Mouse (Mus musculus) large intestine, adult 2 months (tissue): Measurements from ENCODE around the gene Tcf25. TPM values are rescaled to one million over a fixed set of nuclear protein-coding genes. Genes with fewer than 3 reads are reported as not detected.
"Not testable (repeated sequence)": the region's sequence is repeated elsewhere in the genome, so short reads cannot be mapped to it uniquely, and the experiment has no call there.

Source experiments
- DNase-seq: peaks from one replicate; pipeline ENCODE4 v3.0.0-alpha.2; 2012; ENCODE audit warnings: low read depth, low spot score
- WGBS: fragments of 180-500 bp; shearing (Covaris S2); methylation state at CpG from one replicate; pipeline ENCODE4 v1.1.7; 2018; 5-methylcytosine and 5-hydroxymethylcytosine counted together
- polyA plus RNA-seq: library from polyadenylated mRNA; depleted of rRNA; stranded (reverse); fragments of >200 nt; gene quantifications from 2 replicates; pipeline ENCODE4 v1.2.3, GENCODE M21; 2012; rRNA removed

The Tcf25 gene
- polyA plus RNA-seq, 1 experiment, result 124 TPM

DNA sequence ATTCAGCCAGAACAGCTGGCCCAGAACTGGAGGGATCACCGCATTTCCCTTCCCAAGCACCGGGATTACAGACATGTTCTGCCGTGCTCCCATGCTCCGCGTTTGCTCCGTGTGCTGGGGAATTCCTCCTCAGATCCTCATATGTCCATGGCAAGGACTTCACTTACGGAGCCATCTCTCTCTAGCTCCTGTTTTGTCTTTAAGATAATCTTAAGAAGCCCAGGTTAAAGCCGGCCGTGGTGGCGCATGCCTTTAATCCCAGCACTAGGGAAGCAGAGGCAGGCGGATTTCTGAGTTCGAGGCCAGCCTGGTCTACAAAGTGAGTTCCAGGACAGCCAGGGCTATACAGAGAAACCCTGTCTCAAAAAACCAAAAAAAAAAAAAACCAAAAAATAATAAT lies 78.2 kb downstream of the Tcf25 start:
- 96% methylated on average over 12 of the region's 12 CpGs for WGBS
- not testable (repeated sequence) for DNase-seq

DNA sequence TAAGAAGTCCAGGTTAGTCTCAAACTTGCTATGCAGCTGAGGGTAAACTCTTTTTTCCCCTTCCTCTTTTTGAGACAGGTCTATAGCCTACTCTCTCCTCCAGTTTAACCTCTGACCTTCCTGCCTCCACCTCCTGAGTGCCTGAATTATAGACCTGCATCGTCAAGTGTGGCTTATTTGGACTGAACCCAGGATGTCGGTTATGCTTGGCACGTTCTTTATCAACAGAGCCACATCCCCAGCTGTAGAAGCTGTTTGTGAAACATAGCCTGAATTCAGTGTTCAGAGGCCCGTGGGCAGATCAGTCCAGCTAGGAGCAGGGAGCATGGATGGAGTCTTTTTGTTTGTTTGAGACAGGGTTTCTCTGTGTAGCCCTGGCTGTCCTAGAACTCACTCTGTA lies 78.6 kb downstream of the Tcf25 start:
- DNase-seq, result no peak
- WGBS, result 49% methylated on average over 4 of the region's 4 CpGs

DNA sequence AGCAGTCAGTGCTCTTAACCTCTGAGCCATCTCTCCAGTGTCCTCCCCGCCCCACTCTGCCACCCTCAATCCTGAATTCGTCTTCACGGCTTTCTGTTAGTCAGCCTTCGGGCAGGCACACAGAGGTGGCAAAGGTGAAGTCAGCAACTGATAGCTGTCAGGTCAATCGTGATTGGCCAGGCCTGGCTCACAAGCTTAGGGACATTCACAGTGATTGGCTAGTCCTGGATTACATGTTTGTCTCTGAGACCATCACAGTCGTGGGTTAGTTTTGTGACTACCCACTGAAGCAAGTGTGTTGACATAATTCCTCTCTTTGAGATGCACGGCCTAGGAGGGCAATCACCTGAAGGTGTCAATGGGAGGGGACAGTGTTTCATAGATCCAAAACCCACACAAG lies 79.7 kb downstream of the Tcf25 start:
- no peak for DNase-seq
- 76% methylated on average over 7 of the region's 7 CpGs for WGBS

Other genes with a start within 250 kb of the Tcf25 start
- 0.99 and 1.2 TPM in 2 replicates for gene Sult5a1, start 215.4 kb upstream of the Tcf25 start, polyA plus RNA-seq
- 627 and 877 TPM in 2 replicates for gene Dpep1, start 187.5 kb upstream of the Tcf25 start, polyA plus RNA-seq
- gene Chmp1a, start 161.0 kb upstream of the Tcf25 start, polyA plus RNA-seq, result 138 and 168 TPM in 2 replicates
- 0.24 and 0.69 TPM in 2 replicates for gene Spata33, start 160.9 kb upstream of the Tcf25 start, polyA plus RNA-seq
- 37.4 and 38.5 TPM in 2 replicates for gene Cdk10, start 148.9 kb upstream of the Tcf25 start, polyA plus RNA-seq
- 7.8 and 9.0 TPM in 2 replicates for gene Spata2l, start 137.5 kb upstream of the Tcf25 start, polyA plus RNA-seq
- gene Zfp276, start 119.6 kb upstream of the Tcf25 start, polyA plus RNA-seq, result 22.3 and 31.6 TPM in 2 replicates
- gene Vps9d1, start 119.4 kb upstream of the Tcf25 start, polyA plus RNA-seq, result 32.9 and 47.0 TPM in 2 replicates
- 18.0 and 35.6 TPM in 2 replicates for gene Fanca, start 55.2 kb upstream of the Tcf25 start, polyA plus RNA-seq
- gene Spire2, start 41.0 kb upstream of the Tcf25 start, polyA plus RNA-seq, result 27.4 and 32.5 TPM in 2 replicates
- not detected in 2 replicates for gene Mc1r, start 33.4 kb downstream of the Tcf25 start, polyA plus RNA-seq
- gene Tubb3, start 37.7 kb downstream of the Tcf25 start, polyA plus RNA-seq, result 9.3 and 10.6 TPM in 2 replicates
- gene Def8, start 49.8 kb downstream of the Tcf25 start, polyA plus RNA-seq, result 13.5 and 17.5 TPM in 2 replicates
- gene Afg3l1, start 104.2 kb downstream of the Tcf25 start, polyA plus RNA-seq, result 19.4 and 22.3 TPM in 2 replicates
- gene Dbndd1, start 141.7 kb downstream of the Tcf25 start, polyA plus RNA-seq, result 0.16 and 0.21 TPM in 2 replicates
- gene Gas8, start 145.1 kb downstream of the Tcf25 start, polyA plus RNA-seq, result 3.0 and 3.5 TPM in 2 replicates